Mouse (Mus musculus): ENCODE measurements around the gene Slc8b1.

GRCm38 (mm10) chr5:120515451-120515850 is 4.5 kb downstream of the Slc8b1 start:
- TF ChIP-seq POLR2A (IDR thresholded peaks at IDR 0.05; ENCODE audit: low read depth, low read length) (no peak), CTCF (conservative IDR thresholded peaks at IDR 0.05; ENCODE audit: insufficient read depth, insufficient read length, low read depth, low read length) (no peak)

Measured in kidney, adult 2 months (tissue).